Mouse (Mus musculus) lung, postnatal 25 days (tissue): ENCODE data around the gene Zic2.

Experiments
- DNase-seq: peaks from one replicate; pipeline ENCODE4 v3.0.0; 2022; ENCODE audit warnings: low spot score

Gene Zic2

GRCm38 (mm10) chr14:122509058-122509457, 33.8 kb downstream of the Zic2 start:
- no peak for DNase-seq

DNA sequence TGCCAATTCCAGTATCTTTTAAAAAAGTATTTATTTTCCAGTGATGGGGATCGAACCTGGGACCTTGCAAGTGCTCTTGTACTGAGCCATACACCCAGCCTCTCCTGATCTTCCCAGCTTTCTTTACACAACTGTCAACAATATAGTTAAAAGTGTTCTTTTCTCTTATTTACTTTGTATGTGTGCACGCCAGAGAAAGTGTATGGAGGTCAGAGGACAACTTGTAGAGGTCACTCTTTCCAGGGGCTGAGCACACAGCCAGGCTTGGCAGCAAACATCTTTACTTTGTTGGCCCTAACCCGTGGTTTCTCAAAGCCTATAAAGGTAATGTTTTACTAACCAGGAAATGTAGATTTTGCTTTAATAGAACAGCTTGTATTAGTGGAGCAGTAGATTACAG, 36.3 kb downstream of the Zic2 start:
- DNase-seq, result no peak

- DNase-seq, result no peak
These were observed 38.3 kb downstream of the Zic2 start for GRCm38 (mm10) chr14:122513511-122514036.

DNA sequence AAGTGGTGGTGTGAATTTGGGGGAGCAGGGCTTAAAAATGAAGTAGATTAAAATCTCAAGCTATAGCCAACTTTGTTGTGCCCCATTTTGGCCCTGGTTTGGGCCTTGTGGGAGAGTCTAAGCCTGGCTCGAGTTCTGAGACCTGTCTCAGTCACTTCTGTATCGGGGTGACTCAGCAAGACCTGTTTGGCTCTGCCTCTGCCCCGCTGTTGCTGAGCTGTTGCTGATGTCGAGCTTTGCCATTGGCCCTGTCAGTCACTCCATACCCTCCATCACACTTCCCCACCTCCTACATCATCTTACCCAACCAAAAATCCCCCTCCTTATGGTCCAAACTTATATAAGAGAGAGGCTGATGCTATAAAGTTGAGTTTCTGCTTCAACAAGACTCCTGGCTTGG, 53.2 kb downstream of the Zic2 start:
- no peak for DNase-seq
